Mouse (Mus musculus) G1E (cell line): ENCODE data around the gene Rims1.

Experiments
- CTCF ChIP-seq: IDR thresholded peaks from 2 replicates; pipeline ENCODE4 v1.5.1; 2012; ENCODE audit warnings: low read depth, low read length, inconsistent platforms, mixed read lengths
- GATA1 ChIP-seq: IDR thresholded peaks from 2 replicates; pipeline ENCODE4 v1.6.1; 2012; ENCODE audit warnings: borderline replicate concordance, low read length, inconsistent platforms, mixed read lengths
- POLR2AphosphoS5 ChIP-seq: IDR thresholded peaks from 2 replicates; pipeline ENCODE4 v1.6.1; 2012; ENCODE audit warnings: low read depth, low read length, inconsistent platforms; ENCODE audit not compliant: insufficient replicate concordance
- TAL1 ChIP-seq: conservative IDR thresholded peaks from 2 replicates; pipeline ENCODE4 v1.6.1; 2012; ENCODE audit warnings: low read depth, low read length, inconsistent platforms, mixed read lengths

GRCm38 (mm10) chr1:22311471-22311870 lies 494.3 kb downstream of the Rims1 start:
- TF ChIP-seq CTCF (no peak), POLR2AphosphoS5 (no peak), GATA1 (no peak), TAL1 (no peak)
